Mouse (Mus musculus): ENCODE data around the gene Slc45a3.

DNA sequence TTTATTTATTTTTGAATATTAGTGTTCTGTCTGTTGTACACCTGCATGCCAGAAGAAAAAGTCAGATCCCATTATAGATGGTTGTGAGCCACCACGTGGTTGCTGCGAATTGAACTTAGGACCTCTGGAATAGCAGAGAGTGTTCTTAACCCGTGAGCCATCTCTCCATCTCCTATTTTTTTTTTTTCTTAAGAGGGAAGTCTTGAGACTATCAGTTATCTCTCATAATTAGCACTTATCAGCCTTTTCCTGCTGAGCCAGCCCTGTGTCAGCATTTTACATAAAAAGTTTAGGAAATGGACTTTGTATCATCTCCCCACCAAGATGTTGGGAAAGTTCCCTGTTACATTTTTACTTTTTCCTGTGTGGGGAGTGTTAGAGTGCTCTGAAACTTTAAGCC lies 59.3 kb downstream of the Slc45a3 start:
- TF ChIP-seq NANOG (IDR thresholded peaks at IDR 0.05; ENCODE audit: borderline replicate concordance, low read length) (no peak), CTCF (conservative IDR thresholded peaks at IDR 0.05; ENCODE audit: low read length) (no peak), POU5F1 (IDR thresholded peaks at IDR 0.05; ENCODE audit: borderline replicate concordance, low read length) (no peak)

Measured in E14TG2a.4 (cell line).